Mouse (Mus musculus): Measurements from ENCODE around the gene Clec2g. TPM values are rescaled to one million over a fixed set of nuclear protein-coding genes. Genes with fewer than 3 reads are reported as not detected.
"Not testable (repeated sequence)": the region's sequence is repeated elsewhere in the genome, so short reads cannot be mapped to it uniquely, and the experiment has no call there.

Gene Clec2g
- polyA plus RNA-seq, 1 experiment from 2014 or later = not detected

DNA sequence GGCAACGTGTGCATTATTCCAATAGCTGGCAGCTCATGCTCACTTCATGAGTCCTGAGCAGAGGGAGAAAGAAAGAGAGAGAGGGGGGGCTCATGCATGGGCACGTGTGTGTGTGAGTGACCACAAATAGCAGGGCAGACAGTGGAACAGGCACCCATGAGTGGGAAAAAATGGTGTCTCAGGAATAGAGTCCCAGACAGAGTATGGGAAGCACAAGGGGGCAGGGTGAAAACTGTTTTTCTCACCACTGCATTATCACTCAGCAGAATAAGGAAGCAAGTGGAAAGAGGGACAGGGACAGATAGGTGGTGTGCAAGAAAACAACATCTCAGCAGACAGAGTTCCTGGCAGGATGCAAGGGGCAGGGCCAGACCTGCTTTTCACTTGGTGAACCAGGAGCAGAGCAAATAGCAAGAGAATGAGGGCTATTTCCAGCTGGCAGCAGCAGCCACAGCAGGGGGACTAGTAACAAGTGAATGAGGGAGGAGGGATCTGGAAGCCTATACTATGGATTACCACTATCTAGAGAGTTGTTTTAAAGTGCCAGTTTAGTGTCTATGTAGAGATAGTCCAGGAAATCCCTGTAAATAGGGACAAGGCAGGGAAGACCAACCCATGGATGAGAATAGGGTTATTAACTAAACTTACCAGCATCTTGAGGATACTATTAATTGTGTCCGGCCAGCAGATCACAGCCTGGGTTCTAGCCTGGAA is 62.0 kb downstream of the Clec2g start:
- ATAC-seq (replicated peaks; ENCODE audit: insufficient number of reproducible peaks, low FRiP score, low TSS enrichment) = no peak; the same call in 1 of the 2 replicates
- WGBS (ENCODE audit: insufficient replicate concordance) = 57% methylated on average over 3 of the region's 3 CpGs
- Histone ChIP-seq H3K4me1 (ENCODE audit: control insufficient read depth, insufficient read depth, low read length) (no peaks in the 10 kb centered on the region), H3K4me3 (ENCODE audit: low read depth, low read length) (no peak overlapping the region), H3K9me3 (replicated peaks; ENCODE audit: control insufficient read depth, low read length) (no peaks in the 10 kb centered on the region), H3K9ac (ENCODE audit: low read depth, low read length) (no peak overlapping the region), H3K27ac (ENCODE audit: low read depth, low read length) (no peak overlapping the region), H3K36me3 (ENCODE audit: control insufficient read depth, insufficient read depth, low read length) (no peaks in the 10 kb centered on the region), H3K4me2 (peak overlapping the region; percentile 14; the same call in 1 of the 2 replicates), H3K27me3 (ENCODE audit: control insufficient read depth, insufficient read depth, low read length) (no peaks in the 10 kb centered on the region)

DNA sequence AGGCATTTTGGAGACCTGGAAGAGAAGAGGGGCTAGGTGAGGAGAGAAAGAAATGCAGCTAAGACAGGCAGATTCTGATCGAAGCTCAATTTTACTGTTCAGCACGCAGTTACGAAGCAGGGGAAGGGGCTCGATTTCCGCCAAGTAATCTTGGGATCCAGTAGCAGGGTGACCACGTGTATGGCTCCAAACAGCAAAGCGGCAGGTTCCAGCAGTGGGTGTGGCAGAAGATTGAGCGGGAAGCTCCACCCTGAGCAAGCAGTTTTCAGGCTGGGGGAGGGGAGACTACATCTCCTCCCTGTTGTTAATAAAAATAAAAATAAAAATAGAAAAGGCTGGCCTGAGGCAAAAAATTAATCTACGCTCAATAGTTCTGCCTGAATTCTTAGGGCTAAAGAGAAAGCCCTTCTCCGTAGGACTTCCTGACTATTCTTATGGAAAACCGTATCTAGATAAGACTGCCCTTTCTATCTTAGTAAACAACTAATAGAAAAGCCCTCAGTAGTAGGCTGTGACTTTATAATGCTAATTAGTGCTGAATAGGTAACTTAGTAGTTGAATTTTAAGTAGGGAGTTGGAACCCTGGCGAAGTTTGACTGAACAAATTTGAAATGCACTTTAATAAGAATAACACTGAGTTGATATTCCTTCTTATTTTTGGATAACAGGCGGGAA is 62.7 kb downstream of the Clec2g start:
- Histone ChIP-seq H3K4me3 (ENCODE audit: low read depth, low read length) (no peak overlapping the region), H3K4me2 (peak overlapping the region; percentile 14; the same call in 1 of the 2 replicates), H3K27ac (ENCODE audit: low read depth, low read length) (no peak overlapping the region), H3K9me3 (replicated peaks; ENCODE audit: control insufficient read depth, low read length) (no peaks in the 10 kb centered on the region), H3K36me3 (ENCODE audit: control insufficient read depth, insufficient read depth, low read length) (no peaks in the 10 kb centered on the region), H3K27me3 (ENCODE audit: control insufficient read depth, insufficient read depth, low read length) (no peaks in the 10 kb centered on the region), H3K9ac (ENCODE audit: low read depth, low read length) (no peak overlapping the region), H3K4me1 (ENCODE audit: control insufficient read depth, insufficient read depth, low read length) (no peaks in the 10 kb centered on the region)
- 71% methylated on average over 13 of the region's 13 CpGs for WGBS (ENCODE audit: insufficient replicate concordance)
- no peak for ATAC-seq (replicated peaks; ENCODE audit: insufficient number of reproducible peaks, low FRiP score, low TSS enrichment)

DNA sequence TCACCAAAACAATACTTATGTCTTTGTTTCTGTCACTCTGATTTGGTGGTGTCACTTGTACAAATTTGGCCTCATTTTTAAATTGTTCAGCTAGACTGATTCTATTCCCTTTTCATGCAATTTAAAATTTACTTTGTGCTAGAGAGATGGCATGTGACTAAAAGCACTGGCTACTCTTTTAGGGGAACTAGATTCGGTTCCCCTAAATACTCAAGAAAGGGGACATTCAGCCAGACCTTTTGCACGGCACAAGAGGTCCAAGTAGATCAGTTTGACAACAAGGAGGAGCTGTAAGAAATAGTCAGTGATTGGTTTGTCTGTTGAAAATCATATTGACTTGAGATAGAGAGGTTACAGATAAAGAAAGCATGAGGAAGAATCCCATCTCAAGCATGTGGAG is 67.2 kb downstream of the Clec2g start:
- no peak overlapping the region for H3K9ac ChIP-seq (ENCODE audit: low read depth, low read length)
- no peaks in the 10 kb centered on the region for H3K36me3 ChIP-seq (ENCODE audit: control insufficient read depth, insufficient read depth, low read length)
- H3K27me3 ChIP-seq (ENCODE audit: control insufficient read depth, insufficient read depth, low read length) = no peaks in the 10 kb centered on the region
- H3K4me1 ChIP-seq (ENCODE audit: control insufficient read depth, insufficient read depth, low read length) = no peaks in the 10 kb centered on the region
- 71% methylated on average over 2 of the region's 2 CpGs for WGBS (ENCODE audit: insufficient replicate concordance)
- no peak for ATAC-seq (replicated peaks; ENCODE audit: insufficient number of reproducible peaks, low FRiP score, low TSS enrichment)
- H3K4me3 ChIP-seq (ENCODE audit: low read depth, low read length) = no peak overlapping the region
- no peak overlapping the region for H3K4me2 ChIP-seq
- no peak overlapping the region for H3K27ac ChIP-seq (ENCODE audit: low read depth, low read length)
- H3K9me3 ChIP-seq (replicated peaks; ENCODE audit: control insufficient read depth, low read length) = no peaks in the 10 kb centered on the region

DNA sequence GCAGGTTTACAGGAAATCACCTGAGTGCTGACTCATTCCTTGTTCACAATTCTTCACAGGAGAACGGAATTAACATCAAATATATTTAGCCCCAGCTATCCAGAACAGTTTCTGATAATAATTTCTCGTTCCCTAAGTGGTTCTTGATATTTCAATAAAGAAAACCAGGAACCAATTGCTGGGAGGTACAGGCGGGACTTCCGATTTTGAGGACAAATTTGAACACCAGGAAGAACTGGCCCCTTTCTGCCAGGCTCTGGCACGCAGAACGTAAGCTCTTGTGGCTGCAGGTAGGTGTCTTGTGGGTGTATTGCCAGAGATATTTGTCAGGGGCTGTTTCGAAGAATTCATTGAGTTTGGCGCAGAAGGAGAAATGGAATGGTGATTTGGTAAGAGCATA is 74.4 kb downstream of the Clec2g start:
- no peak overlapping the region for H3K4me3 ChIP-seq (ENCODE audit: low read depth, low read length)
- H3K4me2 ChIP-seq = no peak overlapping the region
- no peak overlapping the region for H3K27ac ChIP-seq (ENCODE audit: low read depth, low read length)
- no peaks in the 10 kb centered on the region for H3K36me3 ChIP-seq (ENCODE audit: control insufficient read depth, insufficient read depth, low read length)
- H3K9ac ChIP-seq (ENCODE audit: low read depth, low read length) = no peak overlapping the region
- ATAC-seq (replicated peaks; ENCODE audit: insufficient number of reproducible peaks, low FRiP score, low TSS enrichment) = no peak
- no peaks in the 10 kb centered on the region for H3K9me3 ChIP-seq (replicated peaks; ENCODE audit: control insufficient read depth, low read length)
- no peaks in the 10 kb centered on the region for H3K27me3 ChIP-seq (ENCODE audit: control insufficient read depth, insufficient read depth, low read length)
- 82% methylated on average over 8 of the region's 8 CpGs for WGBS (ENCODE audit: insufficient replicate concordance)
- no peaks in the 10 kb centered on the region for H3K4me1 ChIP-seq (ENCODE audit: control insufficient read depth, insufficient read depth, low read length)

DNA sequence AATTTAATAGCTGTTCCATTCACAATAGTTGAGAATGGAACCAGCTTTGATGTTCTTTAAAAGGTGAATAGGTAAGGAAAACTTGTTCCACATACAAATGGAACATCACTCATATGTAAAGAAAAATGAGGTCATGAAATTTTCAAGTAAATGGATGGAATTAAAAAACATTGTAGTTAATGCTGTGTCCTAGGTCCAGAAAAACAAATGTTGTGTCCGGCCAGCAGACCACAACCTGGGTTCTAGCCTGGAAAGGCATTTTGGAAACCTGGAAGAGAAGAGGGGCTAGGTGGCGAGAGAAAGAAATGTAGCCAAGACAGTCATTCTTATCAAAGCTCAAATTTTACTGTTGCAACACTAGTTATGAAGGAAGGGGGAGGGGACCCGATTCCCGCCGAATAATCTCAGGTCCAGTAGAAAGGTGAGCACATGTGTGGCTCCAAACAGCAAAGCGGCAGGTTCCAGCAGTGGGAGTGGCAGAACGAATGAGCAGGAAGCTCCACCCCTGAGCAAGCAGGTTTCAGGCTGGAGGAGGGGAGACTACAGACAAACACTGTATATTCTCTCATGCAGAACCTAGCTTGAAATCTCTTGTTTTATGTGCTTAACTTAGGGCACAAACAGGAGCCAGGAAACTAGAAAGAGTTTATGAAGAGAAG is 75.8 kb downstream of the Clec2g start:
- H3K4me1 ChIP-seq (ENCODE audit: control insufficient read depth, insufficient read depth, low read length); H3K9ac ChIP-seq (ENCODE audit: low read depth, low read length); ATAC-seq (replicated peaks; ENCODE audit: insufficient number of reproducible peaks, low FRiP score, low TSS enrichment); H3K27ac ChIP-seq (ENCODE audit: low read depth, low read length); H3K4me2 ChIP-seq; H3K4me3 ChIP-seq (ENCODE audit: low read depth, low read length); H3K36me3 ChIP-seq (ENCODE audit: control insufficient read depth, insufficient read depth, low read length); H3K27me3 ChIP-seq (ENCODE audit: control insufficient read depth, insufficient read depth, low read length); H3K9me3 ChIP-seq (replicated peaks; ENCODE audit: control insufficient read depth, low read length): not testable (repeated sequence)
- WGBS (ENCODE audit: insufficient replicate concordance) = 85% methylated on average over 7 of the region's 7 CpGs

DNA sequence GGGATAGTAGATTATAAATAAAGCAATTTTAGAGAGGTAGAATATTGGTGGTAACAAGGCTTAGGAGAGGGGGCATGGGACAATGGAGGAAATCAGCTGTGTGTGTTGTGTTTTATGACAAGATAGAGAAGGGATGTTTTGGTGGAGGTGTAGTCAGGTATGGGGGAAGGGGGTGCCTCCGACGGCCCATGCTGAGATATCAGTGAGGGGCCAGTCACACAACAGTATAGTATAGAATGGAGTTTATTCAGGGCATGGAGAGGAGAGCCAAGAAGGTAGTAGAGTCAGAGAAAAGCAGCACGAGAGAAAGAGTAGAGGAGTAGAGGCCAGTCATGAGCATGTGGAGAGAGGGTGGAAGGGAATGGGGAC is 76.3 kb downstream of the Clec2g start:
- Histone ChIP-seq H3K4me3 (ENCODE audit: low read depth, low read length) (no peak overlapping the region), H3K4me2 (no peak overlapping the region), H3K36me3 (ENCODE audit: control insufficient read depth, insufficient read depth, low read length) (no peaks in the 10 kb centered on the region), H3K27ac (ENCODE audit: low read depth, low read length) (no peak overlapping the region), H3K9me3 (replicated peaks; ENCODE audit: control insufficient read depth, low read length) (no peaks in the 10 kb centered on the region), H3K4me1 (ENCODE audit: control insufficient read depth, insufficient read depth, low read length) (no peaks in the 10 kb centered on the region), H3K27me3 (ENCODE audit: control insufficient read depth, insufficient read depth, low read length) (no peaks in the 10 kb centered on the region), H3K9ac (ENCODE audit: low read depth, low read length) (no peak overlapping the region)
- WGBS (ENCODE audit: insufficient replicate concordance) = 84% methylated on average over 3 of the region's 3 CpGs
- ATAC-seq (replicated peaks; ENCODE audit: insufficient number of reproducible peaks, low FRiP score, low TSS enrichment) = no peak

DNA sequence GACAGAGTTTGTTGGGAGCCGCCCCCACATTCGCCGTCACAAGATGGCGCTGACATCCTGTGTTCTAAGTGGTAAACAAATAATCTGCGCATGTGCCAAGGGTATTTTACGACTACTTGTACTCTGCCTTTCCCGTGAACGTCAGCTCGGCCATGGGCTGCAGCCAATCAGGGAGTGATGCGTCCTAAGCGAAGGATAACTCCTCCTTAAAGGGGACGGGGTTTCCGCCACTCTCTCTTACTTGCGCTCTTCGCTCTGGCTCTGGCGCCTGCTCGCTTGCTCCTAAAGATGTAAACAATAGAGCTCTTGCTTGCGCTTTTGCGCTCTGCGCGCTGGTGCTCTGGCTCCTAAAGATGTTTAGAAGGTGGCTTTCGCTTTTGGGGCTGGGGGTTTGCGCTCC is 77.8 kb downstream of the Clec2g start:
- H3K4me1 ChIP-seq (ENCODE audit: control insufficient read depth, insufficient read depth, low read length); H3K9ac ChIP-seq (ENCODE audit: low read depth, low read length); H3K36me3 ChIP-seq (ENCODE audit: control insufficient read depth, insufficient read depth, low read length); H3K9me3 ChIP-seq (replicated peaks; ENCODE audit: control insufficient read depth, low read length); H3K4me2 ChIP-seq; H3K27ac ChIP-seq (ENCODE audit: low read depth, low read length); H3K27me3 ChIP-seq (ENCODE audit: control insufficient read depth, insufficient read depth, low read length); ATAC-seq (replicated peaks; ENCODE audit: insufficient number of reproducible peaks, low FRiP score, low TSS enrichment); H3K4me3 ChIP-seq (ENCODE audit: low read depth, low read length): not testable (repeated sequence)
- 95% methylated on average over 19 of the region's 23 CpGs for WGBS (ENCODE audit: insufficient replicate concordance)

DNA sequence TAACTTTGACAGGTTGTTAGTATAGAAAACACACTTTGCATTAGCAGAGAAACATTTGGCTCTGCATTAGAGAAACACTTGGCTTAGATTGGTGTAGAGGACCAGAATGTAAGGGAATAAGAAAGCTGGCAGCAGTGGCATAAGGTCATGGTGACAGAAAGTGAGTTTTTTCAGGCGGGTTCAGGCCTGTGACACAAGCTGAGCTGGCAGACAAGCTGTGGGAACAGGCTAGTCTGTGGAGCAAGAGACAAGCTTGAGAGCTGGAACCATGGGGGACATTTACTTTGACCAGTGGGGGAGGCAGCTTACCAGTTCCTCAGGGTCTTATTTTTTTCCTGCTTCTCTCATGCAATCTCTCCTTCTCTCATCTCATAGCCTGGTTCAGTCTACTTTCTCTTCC is 78.8 kb downstream of the Clec2g start:
- Histone ChIP-seq H3K9ac (ENCODE audit: low read depth, low read length) (no peak overlapping the region), H3K27ac (ENCODE audit: low read depth, low read length) (no peak overlapping the region), H3K4me1 (ENCODE audit: control insufficient read depth, insufficient read depth, low read length) (no peaks in the 10 kb centered on the region), H3K9me3 (replicated peaks; ENCODE audit: control insufficient read depth, low read length) (no peaks in the 10 kb centered on the region), H3K4me2 (no peak overlapping the region), H3K27me3 (ENCODE audit: control insufficient read depth, insufficient read depth, low read length) (no peaks in the 10 kb centered on the region), H3K36me3 (ENCODE audit: control insufficient read depth, insufficient read depth, low read length) (no peaks in the 10 kb centered on the region), H3K4me3 (ENCODE audit: low read depth, low read length) (no peak overlapping the region)
- 60% methylated on average over 1 of the region's 1 CpGs for WGBS (ENCODE audit: insufficient replicate concordance)
- ATAC-seq (replicated peaks; ENCODE audit: insufficient number of reproducible peaks, low FRiP score, low TSS enrichment) = no peak
